Mouse (Mus musculus) cerebellum, adult (tissue): ENCODE measurements at regions not wholly inside any gene's neighbourhood (a gene's known extent, or its start where the extent isn't known, plus 50 kb on each side); places are given as distances from the start of the nearest gene placed in this dataset.

Experiments used
- ATAC-seq: cut with Nextera tagmentation; 2 replicates; pipeline ENCODE4 v1.9.2; 2017; ENCODE audit warnings: mild to moderate bottlenecking, moderate library complexity, mixed read lengths; ENCODE audit not compliant: insufficient number of reproducible peaks, low FRiP score, low TSS enrichment

GRCm38 (mm10) chr2:106318695-106319266 is 315.4 kb upstream of the Dnajc24 start:
- no peak; the same call in 1 of the 2 replicates for ATAC-seq

GRCm38 (mm10) chr2:106346781-106347180 is 343.4 kb upstream of the Dnajc24 start:
- no peak for ATAC-seq

- ATAC-seq = no peak
Measured at GRCm38 (mm10) chr2:106347249-106347648, 343.9 kb upstream of the Dnajc24 start.

GRCm38 (mm10) chr2:106355565-106355964 is 337.5 kb upstream of the Mpped2 start:
- no peak; the same call in 1 of the 2 replicates for ATAC-seq

GRCm38 (mm10) chr2:106355984-106356547 is 337.0 kb upstream of the Mpped2 start:
- ATAC-seq = peak; percentile 91

- ATAC-seq = no peak
Measured at GRCm38 (mm10) chr2:106368641-106369040, 324.4 kb upstream of the Mpped2 start.

GRCm38 (mm10) chr2:106383415-106384285 is 309.4 kb upstream of the Mpped2 start:
- ATAC-seq = peak; percentile 76

GRCm38 (mm10) chr2:106384286-106384595 is 308.8 kb upstream of the Mpped2 start:
- peak; percentile 45; the same call in 1 of the 2 replicates for ATAC-seq

GRCm38 (mm10) chr2:106384842-106385241 is 308.2 kb upstream of the Mpped2 start:
- peak; percentile 84 for ATAC-seq

- no peak for ATAC-seq
Measured at GRCm38 (mm10) chr2:106412158-106412557, 280.9 kb upstream of the Mpped2 start.

- no peak for ATAC-seq
Measured at GRCm38 (mm10) chr2:106415474-106416019, 277.5 kb upstream of the Mpped2 start.

GRCm38 (mm10) chr2:106418181-106418580 is 274.9 kb upstream of the Mpped2 start:
- no peak for ATAC-seq

GRCm38 (mm10) chr2:106424974-106425373 is 268.1 kb upstream of the Mpped2 start:
- ATAC-seq = no peak

GRCm38 (mm10) chr2:106425451-106425881 is 267.6 kb upstream of the Mpped2 start:
- ATAC-seq = no peak

GRCm38 (mm10) chr2:106426010-106426409 is 267.1 kb upstream of the Mpped2 start:
- no peak for ATAC-seq

- no peak for ATAC-seq
Measured at GRCm38 (mm10) chr2:106427237-106427636, 265.8 kb upstream of the Mpped2 start.

- ATAC-seq = no peak
Measured at GRCm38 (mm10) chr2:106428909-106429308, 264.2 kb upstream of the Mpped2 start.

- peak; percentile 69 for ATAC-seq
Measured at GRCm38 (mm10) chr2:106431141-106431540, 261.9 kb upstream of the Mpped2 start.

GRCm38 (mm10) chr2:106431637-106432199 is 261.4 kb upstream of the Mpped2 start:
- ATAC-seq = no peak

- no peak for ATAC-seq
Measured at GRCm38 (mm10) chr2:106436136-106436535, 256.9 kb upstream of the Mpped2 start.
